Mouse (Mus musculus): ENCODE measurements around the gene Prr13.

The Prr13 gene

DNA sequence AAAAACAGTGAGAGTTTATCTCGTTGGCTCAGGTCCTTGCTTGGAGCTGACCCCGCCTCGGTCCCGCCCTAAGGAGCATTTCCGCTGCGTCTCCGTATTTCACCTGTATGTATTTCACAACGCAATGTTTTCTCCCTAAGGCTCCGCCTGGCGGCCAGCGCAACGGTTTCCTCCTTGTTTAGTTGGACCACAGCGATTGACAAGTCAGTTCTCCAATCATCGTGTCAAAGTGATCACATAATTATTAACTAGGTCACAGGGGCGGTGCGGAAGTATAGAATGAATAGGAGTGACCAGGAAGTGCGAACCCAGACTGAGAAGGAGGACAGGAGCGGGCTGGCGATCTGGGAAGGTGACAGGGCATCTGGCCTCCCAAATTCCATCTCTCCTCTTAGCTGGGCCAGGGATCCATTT is at the start of gene Prr13:
Gene Prr13 (plus strand): TSS at position 125 of the 414 bp plus-strand sequence.
- in situ Hi-C loops (cut with MboI; ENCODE audit: unreplicated experiment in 2 of 2): no loop called here

DNA sequence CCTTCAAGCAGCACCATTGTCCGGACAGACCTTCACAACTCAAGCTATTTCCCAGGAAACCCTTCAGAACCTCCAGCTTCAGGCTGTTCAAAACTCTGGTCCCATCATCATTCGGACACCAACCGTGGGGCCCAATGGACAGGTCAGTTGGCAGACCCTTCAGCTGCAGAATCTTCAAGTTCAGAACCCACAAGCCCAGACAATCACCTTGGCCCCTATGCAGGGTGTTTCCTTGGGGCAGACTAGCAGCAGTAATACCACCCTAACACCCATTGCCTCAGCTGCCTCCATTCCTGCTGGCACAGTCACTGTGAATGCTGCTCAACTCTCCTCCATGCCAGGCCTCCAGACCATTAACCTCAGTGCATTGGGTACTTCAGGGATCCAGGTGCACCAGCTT is 49.5 kb upstream of the Prr13 start:
- in situ Hi-C loops (cut with MboI; ENCODE audit: unreplicated experiment in 2 of 2): no loop called here

DNA sequence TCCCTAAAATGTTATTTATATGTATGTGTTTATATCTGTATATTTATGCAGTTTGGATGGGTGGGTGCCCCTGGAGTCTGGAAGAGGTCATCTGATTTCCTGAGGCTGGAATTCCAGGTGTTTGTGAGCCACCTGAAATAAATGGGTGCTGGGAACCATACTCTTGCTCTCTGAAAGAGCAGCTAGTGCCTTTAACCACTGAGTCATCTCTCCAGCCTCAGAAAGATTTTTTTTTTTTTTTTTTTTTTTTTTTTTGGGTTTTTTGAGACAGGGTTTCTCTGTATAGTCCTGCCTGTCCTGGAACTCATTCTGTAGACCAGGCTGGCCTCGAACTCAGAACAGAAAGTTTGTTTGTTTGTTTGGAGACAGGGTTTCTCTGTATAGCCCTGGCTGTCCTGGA is 47.8 kb upstream of the Prr13 start:
- in situ Hi-C loops (cut with MboI; ENCODE audit: unreplicated experiment in 2 of 2): no loop called here

DNA sequence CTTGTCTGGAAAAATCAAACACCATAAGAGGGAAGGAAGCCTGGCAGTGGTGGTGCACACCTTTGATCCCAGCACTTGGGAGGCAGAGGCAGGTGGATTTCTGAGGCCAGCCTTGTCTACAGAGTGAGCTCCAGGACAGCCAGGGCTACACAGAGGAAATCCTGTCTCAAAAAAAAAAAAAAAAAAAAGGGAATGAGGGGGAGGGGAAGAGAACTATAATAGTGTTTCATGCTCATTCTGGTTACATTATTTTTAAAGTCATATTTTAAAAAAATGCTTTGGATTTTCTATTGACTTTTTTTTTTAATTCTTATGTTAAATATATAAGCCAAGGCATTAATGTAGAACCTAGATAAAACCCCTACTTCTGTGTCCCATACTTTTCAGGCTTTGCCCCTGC is 45.1 kb upstream of the Prr13 start:
- in situ Hi-C loops (cut with MboI; ENCODE audit: unreplicated experiment in 2 of 2): no loop called here

GRCm38 (mm10) chr15:102417524-102417923 is 41.3 kb upstream of the Prr13 start:
- in situ Hi-C loops (cut with MboI; ENCODE audit: unreplicated experiment in 2 of 2): no loop called here

DNA sequence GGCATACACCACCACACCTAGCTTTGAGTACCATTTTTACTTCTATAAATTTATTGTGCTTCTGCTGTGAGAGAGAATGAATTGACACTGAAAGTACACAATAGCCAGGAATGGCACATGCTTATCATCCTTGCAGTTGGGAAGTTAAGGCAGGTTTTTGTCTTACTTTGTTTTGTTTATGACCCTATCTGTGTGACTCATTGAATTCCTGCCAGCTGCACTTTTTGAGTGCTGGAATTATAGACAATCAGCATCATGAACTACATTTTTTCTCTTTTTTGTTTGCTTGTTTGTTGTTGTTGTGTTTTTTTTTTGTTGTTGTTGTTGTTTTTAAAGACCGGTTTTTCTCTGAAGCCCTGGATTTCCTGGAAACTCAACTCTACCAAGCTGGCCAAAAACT is 37.8 kb upstream of the Prr13 start:
- in situ Hi-C loops (cut with MboI; ENCODE audit: unreplicated experiment in 2 of 2): no loop called here

- in situ Hi-C loops (cut with MboI; ENCODE audit: unreplicated experiment in 2 of 2): no loop called here
These were observed 37.4 kb upstream of the Prr13 start for GRCm38 (mm10) chr15:102421437-102421836.

DNA sequence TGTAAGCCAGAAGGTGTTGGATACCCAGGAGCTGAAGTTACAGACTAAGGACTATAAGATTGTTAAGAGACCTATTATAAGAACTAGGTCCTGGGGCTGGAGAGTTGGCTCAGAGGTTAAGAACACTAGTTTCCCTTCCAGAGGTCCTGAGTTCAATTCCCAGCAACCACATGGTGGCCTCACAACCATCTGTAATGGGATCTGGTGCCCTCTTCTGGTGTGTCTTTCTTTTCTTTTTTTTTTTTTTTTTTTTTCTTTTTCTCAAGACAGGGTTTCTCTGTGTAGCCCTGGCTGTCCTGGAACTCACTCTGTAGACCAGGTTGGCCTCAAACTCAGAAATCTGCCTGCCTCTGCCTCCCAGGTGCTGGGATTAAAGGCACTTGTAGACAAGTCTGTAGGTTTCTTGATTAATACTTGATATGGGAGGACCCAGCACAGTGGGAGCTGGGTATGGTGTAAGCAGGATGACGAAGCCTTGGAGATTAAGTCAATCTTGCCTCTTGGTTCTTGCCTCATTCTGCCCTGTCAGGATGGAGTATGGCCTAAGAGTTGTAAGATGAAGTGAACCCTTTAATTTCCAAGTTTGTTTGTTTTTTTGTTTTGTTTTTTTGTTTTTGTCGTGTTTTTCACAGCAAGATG is 35.1 kb upstream of the Prr13 start:
- in situ Hi-C loops (cut with MboI; ENCODE audit: unreplicated experiment in 2 of 2): no loop called here

- in situ Hi-C loops (cut with MboI; ENCODE audit: unreplicated experiment in 2 of 2): loop anchor here in 1 of 2 experiments (5.0 kb wide), 1 partner anchor 137 kb away; no protein-coding TSS in a partner anchor
These were observed 34.2 kb upstream of the Prr13 start for GRCm38 (mm10) chr15:102424657-102425056.

GRCm38 (mm10) chr15:102426963-102427362 is 31.9 kb upstream of the Prr13 start:
- in situ Hi-C loops (cut with MboI; ENCODE audit: unreplicated experiment in 2 of 2): loop anchor here in 1 of 2 experiments (5.0 kb wide), 1 partner anchor 140 kb away; no protein-coding TSS in a partner anchor

GRCm38 (mm10) chr15:102432046-102432445 is 26.8 kb upstream of the Prr13 start:
- in situ Hi-C loops (cut with MboI; ENCODE audit: unreplicated experiment in 2 of 2): loop anchor here in 1 of 2 experiments (5.0 kb wide), 1 partner anchor 45 kb away; no protein-coding TSS in a partner anchor

DNA sequence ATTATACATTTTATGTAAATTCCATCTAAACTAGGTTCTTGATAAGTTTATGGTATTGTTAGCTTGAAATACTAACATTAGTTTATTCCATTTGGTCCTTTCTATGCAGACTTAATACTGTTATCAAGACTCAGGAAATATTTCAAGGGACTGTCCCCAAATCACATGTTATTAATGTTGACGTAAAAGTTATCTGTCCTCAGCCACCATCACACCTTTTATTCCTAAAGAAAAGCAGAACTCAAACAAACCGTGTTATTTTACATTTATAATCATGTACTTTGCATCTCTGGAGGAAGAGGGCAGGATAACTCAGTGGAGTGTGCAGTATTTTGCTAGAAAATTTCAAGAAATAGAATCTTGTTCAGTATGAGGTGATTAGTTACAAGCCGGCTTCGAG is 25.7 kb upstream of the Prr13 start:
- in situ Hi-C loops (cut with MboI; ENCODE audit: unreplicated experiment in 2 of 2): loop anchor here in 1 of 2 experiments (5.0 kb wide), 1 partner anchor 46 kb away; no protein-coding TSS in a partner anchor

DNA sequence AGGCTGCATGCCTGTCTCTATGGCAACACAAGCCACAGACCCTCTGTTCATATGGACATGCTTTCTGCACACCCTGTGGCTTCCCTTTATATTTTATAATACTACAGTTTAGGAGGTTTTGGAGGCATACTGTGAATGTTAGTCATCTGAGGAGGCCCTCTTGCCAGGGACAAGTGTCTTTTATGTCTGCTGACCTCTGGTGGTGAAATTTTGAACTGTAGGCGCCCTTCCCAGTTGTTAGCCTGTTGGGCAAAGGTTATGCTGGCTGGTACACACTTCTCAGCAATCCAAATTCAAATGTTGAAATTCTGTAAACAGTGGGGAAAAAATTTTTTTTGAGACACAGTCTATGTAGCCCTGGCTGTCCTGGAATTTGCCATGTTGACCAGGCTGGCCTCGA is 16.3 kb upstream of the Prr13 start:
- in situ Hi-C loops (cut with MboI; ENCODE audit: unreplicated experiment in 2 of 2): loop anchor here (5.0 to 10.0 kb wide), 3 partner anchors 55 to 208 kb away; partner anchors contain the start of gene Itgb7 (in 1 of the 2)

DNA sequence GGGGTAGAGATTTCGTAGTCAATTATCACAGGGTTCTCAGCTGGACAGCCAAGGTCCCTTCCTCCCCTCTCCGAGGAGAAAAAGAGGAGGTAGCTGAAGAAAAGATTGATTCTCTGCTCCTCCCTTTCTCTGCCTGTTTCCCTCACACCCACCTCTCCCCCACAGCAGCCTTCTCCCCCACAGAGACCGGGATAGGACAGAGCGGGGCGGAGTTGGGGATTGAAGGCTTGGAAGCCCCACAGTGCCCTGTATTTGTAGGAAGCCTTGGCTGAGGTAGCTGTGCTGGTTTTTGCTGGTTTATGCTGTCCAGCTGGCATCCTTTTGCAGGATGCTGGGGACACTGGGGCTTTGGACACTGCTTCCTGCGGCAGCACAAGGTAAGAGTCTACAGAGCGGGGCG is 13.7 kb upstream of the Prr13 start, which contains the start of gene Amhr2:
Gene Amhr2 (plus strand): TSS at position 222 of the 400 bp plus-strand sequence.
- in situ Hi-C loops (cut with MboI; ENCODE audit: unreplicated experiment in 2 of 2): loop anchor here (10.0 kb wide), 2 partner anchors 160 to 210 kb away; partner anchors contain the start of gene Itgb7 (in 1 of the 2)

DNA sequence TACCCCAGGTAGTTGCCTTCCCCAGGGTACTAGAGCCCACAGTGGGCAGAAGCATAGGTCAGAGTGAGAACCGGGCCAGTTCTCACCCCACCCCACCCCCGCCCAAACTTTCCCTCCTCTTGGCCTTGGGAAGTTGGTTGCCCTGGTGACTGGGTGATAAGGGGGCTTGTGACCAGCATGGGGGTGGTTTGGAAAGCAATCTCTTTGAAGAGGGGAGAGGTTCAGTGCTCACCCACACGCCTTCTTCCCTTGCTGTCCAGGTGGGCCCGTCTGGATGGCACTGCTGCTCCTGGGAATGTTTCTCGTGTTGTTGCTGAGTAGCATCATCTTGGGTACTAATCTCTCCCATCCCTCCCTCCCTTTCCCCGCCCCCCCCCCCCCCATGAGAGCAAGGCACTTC is 12.4 kb upstream of the Prr13 start:
- in situ Hi-C loops (cut with MboI; ENCODE audit: unreplicated experiment in 2 of 2): loop anchor here (10.0 kb wide), 2 partner anchors 162 to 212 kb away; partner anchors contain the start of gene Itgb7 (in 1 of the 2)

- in situ Hi-C loops (cut with MboI; ENCODE audit: unreplicated experiment in 2 of 2): loop anchor here (10.0 kb wide), 2 partner anchors 165 to 215 kb away; partner anchors contain the start of gene Itgb7 (in 1 of the 2)
These were observed 9.5 kb upstream of the Prr13 start for GRCm38 (mm10) chr15:102449366-102449765.

DNA sequence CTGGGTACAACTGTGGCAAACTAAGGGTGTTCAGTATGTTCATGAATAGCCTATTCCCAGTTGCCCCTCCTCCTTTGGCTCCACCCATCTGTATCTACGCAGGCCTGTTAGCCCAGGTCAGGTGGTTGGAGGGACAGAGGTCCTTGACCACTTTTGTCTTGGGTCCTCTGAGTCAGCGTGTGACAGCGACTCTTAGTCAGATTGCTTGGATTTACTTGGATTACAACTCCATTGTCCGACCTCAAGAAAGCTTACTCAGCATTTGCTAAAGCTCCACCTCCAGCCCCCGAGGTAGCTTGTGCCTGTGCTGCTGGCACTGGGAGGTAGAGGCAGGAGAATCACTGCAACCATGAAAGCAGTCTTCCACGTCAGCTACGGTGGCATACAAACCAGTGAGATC is 7.9 kb upstream of the Prr13 start:
- in situ Hi-C loops (cut with MboI; ENCODE audit: unreplicated experiment in 2 of 2): no loop called here

- in situ Hi-C loops (cut with MboI; ENCODE audit: unreplicated experiment in 2 of 2): no loop called here
These were observed 7.0 kb upstream of the Prr13 start for GRCm38 (mm10) chr15:102451666-102452430.

- in situ Hi-C loops (cut with MboI; ENCODE audit: unreplicated experiment in 2 of 2): no loop called here
These were observed 2.8 kb upstream of the Prr13 start for GRCm38 (mm10) chr15:102455993-102456392.

DNA sequence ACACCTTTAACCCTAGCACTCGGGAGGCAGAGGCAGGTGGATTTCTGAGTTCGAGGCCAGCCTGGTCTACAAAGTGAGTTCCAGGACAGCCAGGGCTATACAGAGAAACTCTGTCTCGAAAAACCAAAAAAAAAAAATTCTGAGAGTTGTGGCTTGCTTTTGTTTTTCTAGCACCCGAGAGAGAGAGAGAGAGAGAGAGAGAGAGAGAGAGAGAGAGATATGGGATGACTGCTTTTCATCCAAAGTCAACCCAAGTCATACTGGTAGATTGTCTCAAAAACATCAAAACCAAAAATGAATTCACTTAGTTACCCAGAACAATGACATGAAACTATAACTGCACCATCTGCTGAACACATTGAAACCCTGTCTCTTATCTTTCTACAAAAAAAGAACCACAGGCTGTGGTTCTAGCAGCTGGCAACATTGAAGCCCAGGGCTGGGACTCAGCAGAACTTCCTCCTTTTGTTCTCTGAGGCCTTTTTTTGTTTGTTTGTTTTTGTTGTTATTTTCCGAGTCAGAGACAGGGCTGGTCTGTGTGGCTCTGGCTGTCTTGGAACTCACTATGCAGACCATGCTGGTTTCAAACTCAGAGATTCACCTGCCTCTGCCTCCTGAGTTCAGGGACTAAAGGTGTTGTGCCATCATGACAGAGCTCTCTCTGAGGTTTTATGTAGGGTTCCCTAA is 635 bp upstream of the Prr13 start:
- in situ Hi-C loops (cut with MboI; ENCODE audit: unreplicated experiment in 2 of 2): no loop called here

DNA sequence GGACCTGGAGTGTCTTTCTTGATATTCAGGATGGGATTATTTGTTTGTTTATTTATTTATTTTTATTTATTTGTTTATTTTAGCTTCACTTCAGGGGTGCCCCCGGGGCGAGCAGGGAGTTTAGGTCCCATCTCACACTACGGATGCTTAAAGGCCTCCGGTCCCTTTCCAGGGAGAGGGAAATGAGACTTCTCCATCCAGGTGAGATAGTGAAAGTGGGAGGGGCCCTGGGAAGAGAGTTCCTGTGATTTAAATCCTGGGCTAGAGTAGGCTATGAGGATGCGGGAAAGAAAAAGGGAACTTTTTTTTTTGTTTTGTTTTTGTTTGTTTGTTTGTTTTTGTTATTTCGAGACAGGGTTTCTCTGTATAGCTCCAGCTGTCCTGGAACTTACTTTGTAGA is 553 bp downstream of the Prr13 start:
- in situ Hi-C loops (cut with MboI; ENCODE audit: unreplicated experiment in 2 of 2): no loop called here
